ENCODE assay signal across 8 mouse cellular contexts in genomic region chr17:15830171-15830765, GRCm38 (mm10). TPM values are rescaled to one million over a fixed set of nuclear protein-coding genes. Genes with fewer than 3 reads are reported as not detected.
DNase-seq lines count a peak whose midpoint lies in the region; ATAC-seq and TF ChIP-seq lines count a peak whose summit lies in the region.

No protein-coding gene starts in this region.

- H3K9me3 ChIP-seq in lung, embryonic 14.5 days (ENCODE audit: low read depth, low read length), result no peaks in the 10 kb centered on the region
- H3K9me3 ChIP-seq in forebrain, embryonic 11.5 days (ENCODE audit: control insufficient read depth, low read length), result no peaks in the 10 kb centered on the region
- no peaks in the 10 kb centered on the region for H3K9me3 ChIP-seq in hindbrain, postnatal 0 days (ENCODE audit: low read length)
- H3K9me3 ChIP-seq in liver, postnatal 0 days (ENCODE audit: low read length), result no peaks in the 10 kb centered on the region

- H3K9ac ChIP-seq in lung, embryonic 14.5 days, result peak overlapping the region; percentile 66
- H3K9ac ChIP-seq in forebrain, embryonic 11.5 days (ENCODE audit: low read length), result peak overlapping the region; percentile 72
- H3K9ac ChIP-seq in hindbrain, postnatal 0 days (replicated peaks; ENCODE audit: low read length), result peak overlapping the region; percentile 61
- H3K9ac ChIP-seq in liver, postnatal 0 days (replicated peaks), result no peak overlapping the region; the same call in 1 of the 2 replicates

- TF ChIP-seq CTCF in lung, embryonic 14.5 days (IDR thresholded peaks at IDR 0.05; ENCODE audit: low read depth), result no peak
- no peak for TF ChIP-seq CTCF in hindbrain, postnatal 0 days (IDR thresholded peaks at IDR 0.05; ENCODE audit: low read depth)
- TF ChIP-seq CTCF in liver, postnatal 0 days (IDR thresholded peaks at IDR 0.05; ENCODE audit: low read depth), result no peak

- no peaks in the 10 kb centered on the region for H3K36me3 ChIP-seq in lung, embryonic 14.5 days (ENCODE audit: insufficient read depth)
- no peaks in the 10 kb centered on the region for H3K36me3 ChIP-seq in forebrain, embryonic 11.5 days (ENCODE audit: control insufficient read depth, insufficient read depth, low read length)
- H3K36me3 ChIP-seq in hindbrain, postnatal 0 days (ENCODE audit: insufficient read depth, low read length), result no peaks in the 10 kb centered on the region
- H3K36me3 ChIP-seq in liver, postnatal 0 days (replicated peaks; ENCODE audit: insufficient read depth, low read length), result no peaks in the 10 kb centered on the region

- WGBS in lung, embryonic 14.5 days, result under 1% methylated on average over 34 of the region's 34 CpGs
- WGBS in forebrain, embryonic 11.5 days, result under 1% methylated on average over 34 of the region's 34 CpGs
- WGBS in hindbrain, postnatal 0 days, result under 1% methylated on average over 34 of the region's 34 CpGs
- WGBS in liver, postnatal 0 days (ENCODE audit: insufficient replicate concordance), result 1% methylated on average over 33 of the region's 34 CpGs

- H3K4me2 ChIP-seq in lung, embryonic 14.5 days, result peak overlapping the region; percentile 95
- peak overlapping the region; percentile 86 for H3K4me2 ChIP-seq in forebrain, embryonic 11.5 days (ENCODE audit: low read depth, low read length, severe bottlenecking)
- H3K4me2 ChIP-seq in hindbrain, postnatal 0 days (ENCODE audit: low read depth, low read length), result peak overlapping the region; percentile 90
- H3K4me2 ChIP-seq in liver, postnatal 0 days (ENCODE audit: low read depth, low read length), result peak overlapping the region; percentile 75

- H3K4me3 ChIP-seq in lung, embryonic 14.5 days (ENCODE audit: low read depth, low read length), result peak overlapping the region; percentile 60
- peak overlapping the region; percentile 58 for H3K4me3 ChIP-seq in forebrain, embryonic 11.5 days (ENCODE audit: low read depth, low read length)
- peak overlapping the region; percentile 65 for H3K4me3 ChIP-seq in hindbrain, postnatal 0 days (ENCODE audit: low read length)
- H3K4me3 ChIP-seq in liver, postnatal 0 days (ENCODE audit: low read depth, low read length), result peak overlapping the region; percentile 48

- H3K27me3 ChIP-seq in lung, embryonic 14.5 days (ENCODE audit: insufficient read depth, low read length), result no peaks in the 10 kb centered on the region
- H3K27me3 ChIP-seq in forebrain, embryonic 11.5 days (ENCODE audit: control insufficient read depth, insufficient read depth, low read length), result no peaks in the 10 kb centered on the region
- no peaks in the 10 kb centered on the region for H3K27me3 ChIP-seq in hindbrain, postnatal 0 days (ENCODE audit: insufficient read depth, low read length)
- H3K27me3 ChIP-seq in liver, postnatal 0 days (ENCODE audit: insufficient read depth, low read length), result peaks cover 64% of the 10 kb centered on the region

- no peak for TF ChIP-seq EP300 in liver, postnatal 0 days (IDR thresholded peaks at IDR 0.05; ENCODE audit: low read depth)

- no peaks in the 10 kb centered on the region; the same call in 1 of the 2 replicates for H3K4me1 ChIP-seq in lung, embryonic 14.5 days (ENCODE audit: insufficient read depth)
- peaks cover 2% of the 10 kb centered on the region; the same call in 1 of the 2 replicates for H3K4me1 ChIP-seq in forebrain, embryonic 11.5 days (replicated peaks; ENCODE audit: control insufficient read depth, insufficient read depth, low read length)
- peaks cover 4% of the 10 kb centered on the region; the same call in 1 of the 2 replicates for H3K4me1 ChIP-seq in hindbrain, postnatal 0 days (ENCODE audit: insufficient read depth, low read length)
- peaks cover 26% of the 10 kb centered on the region for H3K4me1 ChIP-seq in liver, postnatal 0 days (ENCODE audit: insufficient read depth)

- peak; percentile 52 for DNase-seq in lung, embryonic 14.5 days
- no peak for DNase-seq in lung, postnatal 36 days
- no peak for DNase-seq in forebrain, embryonic 11.5 days (ENCODE audit: low spot score)
- peak; percentile 37 for DNase-seq in hindbrain, postnatal 0 days (ENCODE audit: low spot score)
- no peak for DNase-seq in liver, postnatal 0 days
- DNase-seq in right cerebral cortex, postnatal 4 days, result no peak
- DNase-seq in adipocyte (ENCODE audit: low spot score), result no peak
- no peak for DNase-seq in ovary, postnatal 14 days (ENCODE audit: low spot score)

- H3K27ac ChIP-seq in lung, embryonic 14.5 days (ENCODE audit: low read depth), result peak overlapping the region; percentile 69; the same call in 1 of the 2 replicates
- H3K27ac ChIP-seq in forebrain, embryonic 11.5 days (ENCODE audit: low read depth, low read length), result peak overlapping the region; percentile 74
- peak overlapping the region; percentile 83 for H3K27ac ChIP-seq in hindbrain, postnatal 0 days
- no peak overlapping the region for H3K27ac ChIP-seq in liver, postnatal 0 days (ENCODE audit: low read depth)

- ATAC-seq in lung, embryonic 14.5 days (ENCODE audit: insufficient read depth), result peak; percentile 5; the same call in 1 of the 2 replicates
- no peak for ATAC-seq in forebrain, embryonic 11.5 days (replicated peaks; ENCODE audit: low FRiP score)
- no peak for ATAC-seq in hindbrain, postnatal 0 days
- no peak for ATAC-seq in liver, postnatal 0 days

RNA-seq across cellular contexts. Expression of gene Rgmb, which starts 0.6 kb away (rescaled TPM):
- 17.6 and 18.9 TPM in 2 replicates for polyA plus RNA-seq in lung, embryonic 14.5 days (2014; fragmentation: Nextera tagmentation; extraction: Ambion mirVana)
- 47.6 and 56.5 TPM in 2 replicates for polyA plus RNA-seq in forebrain, embryonic 11.5 days (2014; fragmentation: Nextera tagmentation; extraction: Ambion mirVana)
- 131 and 145 TPM in 2 replicates for total RNA-seq in hindbrain, postnatal 0 days (2014; rRNA removed)
- polyA plus RNA-seq in hindbrain, postnatal 0 days (2015; fragmentation: Nextera tagmentation; extraction: Ambion mirVana), result 50.6 and 52.8 TPM in 2 replicates
- polyA plus RNA-seq in liver, postnatal 0 days (2015; fragmentation: Nextera tagmentation; extraction: Ambion mirVana), result 1.3 and 1.6 TPM in 2 replicates

Comparison
In these comparisons a context has a peak if more than half of its experiments do, and no peak if none do; other contexts are left out.
1. DNase-seq: peak in lung, embryonic 14.5 days (single experiment) and hindbrain, postnatal 0 days (single experiment); none in lung, postnatal 36 days (single experiment), forebrain, embryonic 11.5 days (single experiment), liver, postnatal 0 days (single experiment), right cerebral cortex, postnatal 4 days (single experiment), adipocyte (single experiment) and ovary, postnatal 14 days (single experiment).
2. Peak in every context shown above with its lines, with median percentiles within 50 percentile points of each other: H3K4me2 ChIP-seq and H3K4me3 ChIP-seq.